Mouse (Mus musculus) ES-Bruce4 (cell line): ENCODE measurements around the gene Slc8b1.

Experiments
- CTCF ChIP-seq: IDR thresholded peaks from one replicate; pipeline ENCODE4 v1.8.1; 2011; ENCODE audit warnings: low read depth, low read length
- POLR2A ChIP-seq: IDR thresholded peaks from one replicate; pipeline ENCODE4 v1.8.1; 2011; ENCODE audit warnings: low read length; ENCODE audit not compliant: insufficient read depth

DNA sequence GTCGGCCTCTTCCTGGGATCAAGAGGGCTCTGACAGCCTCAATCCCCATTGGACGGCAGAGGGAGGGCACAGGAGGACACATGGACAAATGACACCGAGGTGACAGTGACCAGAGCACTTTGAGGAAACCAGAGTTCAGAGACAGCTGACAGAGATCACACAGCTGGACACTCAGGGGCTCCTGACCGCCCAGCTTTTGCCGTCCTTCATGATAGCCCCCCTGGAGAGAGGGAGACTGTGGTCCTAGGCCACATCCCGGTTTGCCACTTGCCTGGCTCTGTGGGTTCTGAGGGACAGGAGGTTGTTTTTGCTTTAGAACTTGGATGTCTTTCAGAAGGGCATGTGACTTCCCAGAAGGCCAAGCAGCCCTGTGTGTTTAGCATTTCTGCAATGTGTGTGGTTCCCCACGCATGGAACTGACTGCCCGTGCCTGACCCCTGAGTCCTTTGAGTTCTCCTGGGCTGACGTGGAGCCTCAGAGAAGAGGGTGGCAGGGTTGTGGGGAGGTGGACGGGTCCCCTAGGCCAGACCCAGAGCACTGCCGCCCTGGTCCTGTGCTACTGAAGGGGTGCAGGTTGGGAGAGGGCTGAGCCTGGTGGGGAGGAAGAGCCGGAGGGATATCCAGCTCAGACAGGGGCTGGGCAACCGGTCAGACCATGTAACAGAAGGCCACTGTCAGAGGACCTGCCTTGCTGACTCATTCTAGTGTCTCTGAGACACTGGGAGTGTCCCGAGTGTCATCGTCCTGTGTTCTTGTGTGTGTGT, 5.4 kb downstream of the Slc8b1 start:
- TF ChIP-seq CTCF (no peak), POLR2A (no peak)
